Mouse (Mus musculus): ENCODE data around the gene Traf3ip1.
A peak's percentile ranks its signal among the peaks of the same experiment; 100 is the strongest.

The Traf3ip1 gene

DNA sequence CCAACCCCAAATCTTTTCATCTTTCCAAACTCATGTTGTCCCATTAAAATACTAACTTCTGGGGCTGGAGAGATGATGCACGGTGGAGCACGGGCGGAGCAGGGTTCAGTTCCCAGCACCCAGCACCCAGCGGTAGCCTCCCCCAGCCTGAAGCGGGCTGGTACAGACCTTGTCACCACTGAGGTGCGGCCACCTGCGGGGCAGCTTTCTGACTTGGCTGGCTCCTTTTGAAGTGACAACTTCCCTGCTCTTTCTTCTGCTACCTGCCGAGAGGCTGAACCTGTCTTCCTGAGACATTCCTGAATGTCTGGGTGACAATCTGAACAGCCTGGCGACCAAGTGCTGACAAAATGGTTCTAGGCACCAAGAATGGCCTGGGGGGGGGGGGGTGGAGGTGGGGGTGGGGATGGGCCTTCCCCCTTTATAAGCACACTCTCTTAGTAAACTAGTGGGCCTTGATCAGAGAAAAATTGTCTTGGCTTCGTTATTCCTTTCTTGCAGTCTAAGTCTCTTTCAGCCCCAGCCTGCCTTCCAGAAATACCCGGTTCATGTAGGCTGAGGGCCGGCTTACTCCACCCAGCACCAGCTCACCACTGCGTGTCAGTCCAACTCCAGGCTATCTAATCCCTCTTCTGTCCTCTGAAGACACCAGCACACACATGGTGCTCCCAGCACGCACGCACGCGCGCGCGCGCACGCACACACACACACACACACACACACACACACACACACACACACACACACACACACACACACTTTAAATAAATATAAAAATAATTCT, 43.5 kb downstream of the Traf3ip1 start:
- no peak for DNase-seq

DNA sequence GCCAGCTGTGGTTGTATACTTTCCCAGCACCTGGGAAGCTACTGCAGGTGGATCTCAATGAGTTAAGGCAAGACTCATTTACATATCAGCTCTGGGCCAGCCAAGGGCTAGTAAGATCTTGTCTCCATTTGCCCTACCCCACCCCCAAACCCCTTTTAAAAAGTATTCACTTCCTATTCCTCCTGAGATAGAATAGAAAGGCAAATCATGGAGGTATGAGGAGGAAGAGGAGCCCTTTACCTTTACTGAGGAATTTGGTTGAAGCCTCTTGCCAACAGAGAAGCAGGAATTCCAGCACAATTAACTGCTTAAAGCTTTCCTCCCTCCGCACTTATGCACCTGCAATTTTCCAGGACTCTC, 44.1 kb downstream of the Traf3ip1 start:
- no peak for DNase-seq

DNA sequence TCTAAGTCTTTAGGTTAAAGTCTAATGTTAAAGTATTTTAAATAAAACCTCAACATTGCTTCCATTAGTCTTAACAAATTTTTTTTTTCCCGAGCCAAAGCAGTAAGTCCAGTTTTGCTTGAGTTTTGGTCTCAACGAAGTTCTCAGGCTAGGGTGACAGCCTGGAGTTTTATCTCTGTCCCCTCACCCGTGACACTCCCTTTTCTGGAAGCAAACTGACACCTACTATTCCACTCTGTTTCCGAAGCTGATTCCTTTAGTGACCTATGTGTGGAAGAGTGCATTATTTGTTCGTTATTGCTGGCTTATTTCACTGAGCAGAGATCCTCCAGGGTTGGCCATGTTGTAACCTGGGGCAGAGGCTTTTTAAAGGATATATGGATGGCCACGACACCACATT, 44.8 kb downstream of the Traf3ip1 start:
- no peak for DNase-seq

DNA sequence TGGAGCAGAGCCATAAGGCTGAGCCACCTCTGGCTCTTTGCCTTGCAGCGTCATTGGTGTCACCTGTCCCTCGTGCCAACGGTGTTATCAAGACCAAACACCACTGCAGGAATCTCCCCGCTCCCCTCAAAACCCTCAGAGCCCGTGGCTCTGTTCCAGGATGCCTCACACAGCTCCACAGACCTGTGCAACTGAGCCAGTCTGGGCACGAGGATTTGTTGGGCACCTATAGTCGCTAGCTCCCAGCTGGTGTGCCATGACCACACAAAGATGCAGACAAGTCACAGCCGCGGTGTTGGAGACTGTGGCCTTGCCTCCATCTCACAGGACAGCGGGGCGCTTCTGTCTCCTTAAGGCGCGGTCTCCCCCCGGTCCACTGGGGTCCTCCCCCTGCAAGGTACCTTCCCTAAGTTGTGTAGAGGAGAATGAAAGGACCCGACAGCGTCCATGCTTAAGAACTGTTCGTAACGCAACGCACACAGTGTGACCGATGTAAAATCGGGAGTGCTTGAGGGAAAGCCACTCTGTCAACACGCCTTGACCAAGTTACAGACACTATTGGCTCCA, 45.3 kb downstream of the Traf3ip1 start:
- peak in 1 of 2 experiments; percentile 27 for DNase-seq

DNA sequence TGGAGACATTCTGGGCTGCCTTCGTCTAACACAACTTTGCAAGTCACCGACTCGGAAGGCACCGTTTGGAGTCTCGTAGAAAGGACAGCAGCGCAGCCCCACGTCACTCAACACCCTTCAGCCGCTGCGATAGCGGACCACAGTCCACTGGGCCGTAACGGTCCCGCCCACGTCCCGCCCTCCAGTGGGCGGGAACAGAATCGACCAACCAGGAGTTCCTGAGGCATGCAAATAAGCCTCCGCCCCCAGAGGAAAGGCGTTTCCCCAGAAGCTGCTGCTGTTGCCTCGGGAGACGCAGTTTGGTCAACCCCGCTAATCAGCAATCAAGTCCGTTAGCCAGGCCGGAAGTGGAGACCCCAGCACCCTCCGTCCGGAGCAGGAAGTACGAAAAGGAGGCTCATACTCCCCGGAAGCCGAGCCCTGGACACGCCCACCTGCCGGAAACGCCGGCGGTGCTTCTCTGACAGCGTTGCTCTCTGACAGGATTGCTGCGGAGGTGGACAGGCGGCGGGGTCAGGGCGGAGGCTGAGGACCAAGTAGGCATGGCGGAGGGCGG, 45.9 kb downstream of the Traf3ip1 start, which contains the start of gene Asb1:
Gene Asb1, plus strand, starts transcription at position 274 of the 556 bp plus-strand sequence.
- DNase-seq = peak; percentile 87 to 89

DNA sequence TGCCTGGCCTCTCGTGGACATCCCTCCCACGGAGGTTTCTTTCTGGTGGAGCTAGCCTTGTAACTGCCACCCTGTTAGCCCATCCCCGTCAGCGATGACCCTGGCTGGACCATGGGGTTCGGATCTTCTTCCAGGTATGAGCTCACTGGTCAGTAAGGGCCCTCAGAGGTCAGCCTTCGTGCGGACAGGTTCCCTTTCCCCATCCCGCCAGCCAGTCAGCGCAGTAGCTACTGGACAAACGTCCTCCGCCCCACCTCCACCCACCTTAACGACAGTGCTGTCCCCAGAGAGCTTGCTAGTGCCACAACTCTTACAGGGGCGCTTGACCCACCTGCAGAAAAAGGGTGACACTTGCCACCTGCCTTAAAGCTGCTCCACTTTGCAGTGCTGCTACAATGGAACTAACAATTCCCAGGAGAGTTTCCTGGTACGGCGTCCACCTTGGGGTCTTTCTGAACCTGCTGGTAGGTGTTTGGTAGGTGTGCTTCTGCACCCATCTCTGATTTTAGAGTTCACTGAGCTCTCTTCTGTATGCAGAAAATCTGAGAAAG, 46.7 kb downstream of the Traf3ip1 start:
- DNase-seq = peak in 1 of 2 experiments; percentile 20

DNA sequence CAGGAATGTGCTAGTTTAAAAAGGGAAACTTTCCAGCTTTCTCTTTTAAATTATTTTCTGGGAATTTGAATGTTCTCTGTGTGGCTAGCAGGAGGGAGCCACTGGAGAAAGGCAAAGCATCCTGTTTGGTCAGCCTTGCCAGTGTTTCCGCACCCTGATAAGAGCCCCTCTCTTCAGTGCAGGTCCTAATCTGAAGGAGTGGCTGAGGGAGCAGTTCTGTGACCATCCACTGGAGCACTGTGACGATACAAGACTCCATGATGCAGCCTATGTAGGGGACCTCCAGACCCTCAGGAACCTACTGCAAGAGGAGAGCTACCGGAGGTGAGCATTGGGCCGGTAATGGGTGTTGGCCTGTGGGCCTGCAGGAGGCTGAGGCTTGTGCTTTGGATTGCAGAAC, 49.5 kb downstream of the Traf3ip1 start:
- no peak for DNase-seq

DNA sequence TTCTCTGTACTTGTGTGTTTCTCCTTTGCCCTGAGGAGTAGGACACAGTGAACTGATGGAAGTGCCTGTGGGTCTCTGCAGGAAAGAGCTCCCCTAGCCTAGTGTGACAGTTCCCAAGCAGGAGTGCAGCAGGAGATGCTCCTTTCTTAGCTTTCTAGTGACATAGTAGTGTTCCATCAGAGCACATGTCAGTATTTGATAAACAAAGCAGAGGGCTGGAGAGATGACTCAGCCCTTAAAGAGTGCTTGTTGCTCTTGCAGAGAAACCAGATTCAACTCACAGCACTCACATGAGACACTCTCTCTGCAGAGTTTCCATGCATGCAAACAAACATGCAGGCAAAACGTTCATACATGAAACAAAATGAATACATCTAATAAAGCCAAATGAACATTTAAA, 50.8 kb downstream of the Traf3ip1 start:
- DNase-seq = no peak

DNA sequence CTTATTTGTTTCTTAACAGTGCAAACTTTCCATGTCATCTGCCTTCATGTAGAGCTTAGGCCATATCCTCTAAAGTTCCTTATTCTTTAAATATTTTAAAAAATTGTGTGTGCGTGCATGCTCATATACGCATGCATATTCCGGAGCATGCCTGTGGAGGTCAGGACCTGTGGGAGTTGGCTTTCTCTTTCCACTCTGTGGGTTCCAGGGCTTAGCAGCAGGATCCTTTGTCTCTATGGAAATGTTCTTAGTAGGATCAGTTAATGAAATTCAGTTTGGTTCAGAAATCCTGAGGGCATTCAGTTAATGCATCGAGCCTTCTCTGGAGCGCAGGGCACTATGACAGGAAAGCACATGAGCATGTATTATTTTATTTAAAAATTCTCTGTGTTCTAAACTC, 53.1 kb downstream of the Traf3ip1 start:
- DNase-seq = no peak

DNA sequence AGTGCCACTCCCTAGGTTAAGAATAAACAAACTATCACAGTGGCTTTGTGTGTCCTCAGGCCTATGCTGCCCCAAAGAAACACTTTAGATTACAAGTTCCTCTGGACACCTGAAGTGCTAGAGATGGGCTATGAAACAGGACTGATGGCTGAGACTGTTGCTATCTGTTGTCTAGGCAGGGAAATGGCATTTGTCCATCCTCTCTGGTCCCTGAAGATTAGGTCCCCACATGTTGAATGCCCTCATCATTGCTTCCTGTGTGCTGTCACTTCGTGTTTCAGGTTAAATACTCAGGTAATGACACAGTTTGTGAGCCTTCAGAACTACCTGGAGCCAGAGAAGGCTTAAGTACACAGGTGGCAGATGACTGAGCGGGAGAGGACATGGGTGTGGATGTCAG, 54.6 kb downstream of the Traf3ip1 start:
- no peak for DNase-seq

DNA sequence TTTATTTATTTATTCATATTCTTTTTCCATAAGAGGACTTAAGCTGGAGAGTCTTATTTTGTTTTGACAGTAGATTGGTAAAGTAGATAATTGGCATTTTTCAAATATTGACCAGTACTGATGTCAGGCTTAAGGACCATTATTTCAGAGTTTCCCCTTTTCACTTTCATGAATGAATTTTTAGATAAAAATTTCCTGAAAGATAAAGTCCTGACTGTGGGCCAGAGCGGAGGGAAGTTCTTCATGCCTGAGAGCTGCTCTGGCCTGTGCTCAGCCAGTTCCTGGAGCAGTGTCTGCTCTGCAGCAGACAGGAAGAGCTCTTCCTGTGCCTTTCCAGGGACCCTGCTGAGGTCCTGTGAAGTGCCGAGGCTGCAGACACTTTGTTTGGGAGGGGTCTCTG, 62.7 kb downstream of the Traf3ip1 start:
- DNase-seq = no peak

DNA sequence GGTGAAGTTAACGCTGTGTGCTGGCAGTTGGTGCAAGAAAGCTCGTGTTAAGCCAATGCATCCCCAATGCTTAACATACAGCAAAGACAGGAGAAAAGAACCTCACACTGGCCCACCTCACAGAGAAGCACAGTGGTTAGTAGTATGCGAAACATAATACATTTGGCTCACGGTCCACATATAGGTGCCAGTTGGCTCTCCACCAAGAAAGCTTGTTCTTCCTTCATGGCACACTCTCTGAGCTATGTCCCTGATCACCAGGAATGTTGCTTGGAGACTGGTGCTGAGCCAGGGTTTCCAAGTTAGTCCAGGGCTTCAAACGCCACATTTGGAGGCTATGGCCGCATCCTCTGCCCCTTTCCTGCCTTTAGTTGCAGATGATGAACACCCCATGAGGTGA, 66.8 kb downstream of the Traf3ip1 start:
- DNase-seq = no peak

DNA sequence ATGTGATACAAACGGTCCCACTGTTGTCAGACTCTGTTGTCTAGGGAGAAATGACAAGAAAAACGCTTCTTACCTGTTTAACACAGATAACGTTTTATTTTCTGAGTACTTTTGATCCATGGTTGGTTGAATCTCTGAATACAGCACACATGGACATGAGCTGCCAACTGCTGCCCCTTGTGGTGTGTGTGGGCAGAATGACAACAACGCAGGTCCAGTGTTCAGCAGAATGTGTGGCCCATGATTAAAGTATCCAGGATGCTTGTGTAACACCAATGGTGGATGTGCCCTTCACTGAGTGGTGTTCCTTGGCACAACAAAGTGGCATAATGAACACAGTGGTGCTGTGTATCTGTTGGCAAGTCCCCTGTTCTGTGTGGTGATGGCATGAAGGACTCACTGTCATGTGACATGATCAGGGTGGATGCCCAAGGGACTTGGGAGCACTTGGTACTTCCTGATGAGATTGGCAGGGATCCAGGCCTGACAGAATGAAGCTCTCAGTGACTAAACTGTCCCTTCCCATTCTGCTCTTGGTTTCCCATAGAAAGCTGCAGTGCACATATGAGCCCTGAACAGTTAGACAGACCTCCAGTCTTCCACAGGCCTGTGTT, 68.6 kb downstream of the Traf3ip1 start:
- no peak for DNase-seq

DNA sequence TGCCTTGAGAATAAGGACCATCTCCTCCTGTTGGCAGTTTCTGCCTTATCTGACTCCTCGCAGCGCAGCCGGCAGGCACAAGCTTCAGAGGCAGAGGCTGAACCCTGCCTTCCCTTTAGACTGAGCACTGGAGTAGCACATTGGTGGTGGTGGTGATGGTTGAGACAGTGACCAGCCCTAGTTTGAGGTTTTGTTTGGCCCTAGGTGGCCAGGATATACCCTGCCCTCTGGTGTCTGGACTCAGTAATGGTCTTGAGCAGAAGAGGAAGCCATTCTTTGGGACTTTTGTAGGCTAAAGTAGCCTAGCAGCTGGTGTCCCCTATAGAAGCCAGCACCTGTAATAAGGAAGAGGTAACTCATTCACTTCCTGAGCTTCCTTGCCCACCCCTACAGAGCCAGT, 69.6 kb downstream of the Traf3ip1 start:
- DNase-seq = no peak

DNA sequence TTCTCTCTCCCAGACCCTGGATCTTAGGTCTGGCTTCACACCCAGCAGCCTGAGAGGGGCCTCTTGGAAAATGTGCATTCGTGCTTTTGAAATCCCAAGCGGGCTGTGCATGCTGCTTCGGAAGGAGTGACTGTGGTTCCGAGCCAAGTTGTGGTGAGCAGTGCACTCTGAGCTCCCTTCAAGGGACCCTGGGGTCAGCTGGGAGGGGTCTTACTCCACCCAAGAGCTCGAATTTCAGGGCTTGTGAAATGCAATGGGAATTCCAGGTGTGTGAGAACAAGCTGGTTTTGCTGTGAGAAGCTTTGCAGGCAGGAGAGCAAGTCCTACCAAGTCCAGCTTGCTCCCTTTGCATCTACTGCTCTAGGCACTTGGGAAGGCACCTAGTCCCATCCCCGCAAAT, 70.2 kb downstream of the Traf3ip1 start:
- no peak for DNase-seq

DNA sequence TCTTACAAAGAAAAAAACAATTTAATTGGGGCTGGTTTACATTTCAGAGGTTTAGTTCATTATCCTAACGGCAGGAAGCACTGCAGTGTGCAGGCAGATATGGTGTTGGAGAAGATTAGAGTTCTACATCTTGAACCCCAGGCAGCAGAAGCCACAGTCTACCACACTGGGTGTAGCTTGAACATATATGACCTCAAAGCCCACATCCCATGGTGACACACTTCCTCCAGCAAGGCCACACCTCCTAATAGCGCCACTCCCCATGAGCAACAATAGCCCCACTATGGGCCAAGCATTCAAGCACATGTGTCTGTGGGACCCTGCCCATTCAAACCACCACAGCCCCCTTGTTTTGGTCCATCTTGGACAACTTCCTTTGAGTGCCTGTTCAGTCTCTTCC, 72.8 kb downstream of the Traf3ip1 start:
- no peak for DNase-seq

DNA sequence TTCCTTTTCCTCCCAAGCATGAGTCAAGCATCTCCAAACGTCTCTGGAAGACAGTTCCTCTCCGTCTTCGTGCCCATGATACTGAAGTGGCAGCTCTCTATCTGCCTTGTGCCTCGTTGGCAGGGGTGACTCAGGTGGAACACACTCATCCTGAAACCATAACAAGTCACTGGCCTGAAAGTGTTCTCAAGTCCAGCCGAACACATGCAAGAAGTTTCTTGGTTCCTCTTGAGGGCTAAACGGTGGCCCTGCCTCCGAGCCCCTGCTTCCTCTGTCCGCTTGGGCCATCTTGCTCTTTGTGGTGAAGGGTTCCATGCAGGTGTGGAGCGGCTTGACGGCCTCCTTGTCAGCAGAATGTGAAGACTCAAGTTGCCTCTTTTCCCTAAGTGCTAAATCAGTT, 78.0 kb downstream of the Traf3ip1 start:
- DNase-seq = no peak

DNA sequence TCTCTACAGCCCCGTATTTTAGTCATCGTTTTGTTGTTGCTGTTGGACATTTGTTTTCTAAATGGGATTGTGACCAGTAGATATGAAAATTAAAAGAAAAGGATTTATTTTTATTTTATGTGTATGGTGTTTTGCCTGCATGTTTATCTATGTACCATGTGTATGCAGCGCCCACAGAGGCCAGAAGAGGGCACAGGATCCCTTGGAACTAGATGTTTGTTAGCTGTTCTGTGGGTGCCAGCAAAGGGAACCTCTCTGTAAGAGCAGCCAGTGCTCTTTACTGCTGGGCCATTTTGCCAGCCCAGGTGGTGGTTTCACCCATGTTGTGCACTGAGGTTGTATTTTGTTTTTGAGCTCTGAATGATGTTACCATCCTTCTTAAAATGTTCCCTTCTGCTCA, 79.8 kb downstream of the Traf3ip1 start:
- DNase-seq = peak; percentile 64 to 70

DNA sequence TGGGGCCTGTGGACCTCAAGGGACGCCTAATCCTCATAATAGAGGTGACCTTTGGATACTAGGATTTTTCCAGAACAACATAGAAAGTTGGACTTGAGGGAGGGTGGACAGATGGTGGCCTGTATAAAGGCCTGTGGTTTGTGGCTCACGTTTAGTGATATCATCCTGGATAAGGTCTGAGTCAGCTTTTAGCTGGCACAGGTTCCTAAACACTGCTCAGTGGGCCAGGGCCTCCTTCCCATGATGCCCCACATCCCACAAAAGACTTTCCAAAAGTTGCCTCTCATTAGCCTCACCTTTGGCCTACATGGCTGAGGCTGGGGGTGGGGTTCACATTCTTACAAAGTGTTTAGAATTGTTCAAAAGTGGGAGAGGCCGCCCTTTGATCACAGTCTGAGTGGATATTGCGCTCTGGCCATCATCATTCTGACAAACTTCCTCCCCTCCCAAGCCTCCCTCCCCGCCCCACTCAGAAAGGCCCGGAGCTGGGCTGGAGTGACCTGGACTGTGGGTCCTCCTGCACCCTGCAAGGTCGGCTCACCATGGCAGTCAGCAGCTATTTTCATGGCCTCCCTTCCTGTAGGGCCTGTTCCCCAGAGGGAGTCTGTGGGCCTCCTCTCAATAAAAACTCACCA, 83.6 kb downstream of the Traf3ip1 start:
- no peak for DNase-seq
